Mouse (Mus musculus): ENCODE measurements around the gene Il18rap. TPM values are rescaled to one million over a fixed set of nuclear protein-coding genes. Genes with fewer than 3 reads are reported as not detected.

Gene Il18rap
- 1.0 TPM for polyA plus RNA-seq (2014; fragmentation: Illumina TruSeq; extraction: RNeasy Lipid Tissue Mini Kit (QIAGEN cat#74804); ENCODE audit: low read depth, low replicate concordance)

GRCm38 (mm10) chr1:40514851-40515585 lies at the start of gene Il18rap:
Gene Il18rap, plus strand, starts transcription at chr1:40515362.

GRCm38 (mm10) chr1:40465477-40466430 lies 49.4 kb upstream of the Il18rap start, which contains the start of gene Il18r1:
Gene Il18r1, plus strand, starts transcription at chr1:40465552.

GRCm38 (mm10) chr1:40579784-40580183 lies 64.6 kb downstream of the Il18rap start, which contains the start of gene Slc9a4:
Gene Slc9a4, plus strand, starts transcription at chr1:40580081.

Other genes with a start within 250 kb of the Il18rap start
- gene Il1rl2, start 190.8 kb upstream of the Il18rap start, polyA plus RNA-seq (2014; fragmentation: Illumina TruSeq; extraction: RNeasy Lipid Tissue Mini Kit (QIAGEN cat#74804); ENCODE audit: low read depth, low replicate concordance): 5.4 TPM
- gene Il1rl1, start 85.8 kb upstream of the Il18rap start, polyA plus RNA-seq (2014; fragmentation: Illumina TruSeq; extraction: RNeasy Lipid Tissue Mini Kit (QIAGEN cat#74804); ENCODE audit: low read depth, low replicate concordance): 3.3 TPM
- 2.2 TPM for gene Il18r1, start 49.8 kb upstream of the Il18rap start, polyA plus RNA-seq (2014; fragmentation: Illumina TruSeq; extraction: RNeasy Lipid Tissue Mini Kit (QIAGEN cat#74804); ENCODE audit: low read depth, low replicate concordance)
- 0.68 TPM for gene Slc9a4, start 64.7 kb downstream of the Il18rap start, polyA plus RNA-seq (2014; fragmentation: Illumina TruSeq; extraction: RNeasy Lipid Tissue Mini Kit (QIAGEN cat#74804); ENCODE audit: low read depth, low replicate concordance)
- gene Slc9a2, start 165.2 kb downstream of the Il18rap start, polyA plus RNA-seq (2014; fragmentation: Illumina TruSeq; extraction: RNeasy Lipid Tissue Mini Kit (QIAGEN cat#74804); ENCODE audit: low read depth, low replicate concordance): 9.7 TPM